Mouse (Mus musculus): ENCODE results near the gene Erbin.

- no peak for TF ChIP-seq CTCF (IDR thresholded peaks at IDR 0.05)
- no peak for TF ChIP-seq EP300 (IDR thresholded peaks at IDR 0.05)
These were observed 61.3 kb downstream of the Erbin start for GRCm38 (mm10) chr13:103859041-103859440.

Data from lung, postnatal 0 days (tissue).